24 mouse cellular contexts compared by ENCODE assay signal in the genomic region with DNA sequence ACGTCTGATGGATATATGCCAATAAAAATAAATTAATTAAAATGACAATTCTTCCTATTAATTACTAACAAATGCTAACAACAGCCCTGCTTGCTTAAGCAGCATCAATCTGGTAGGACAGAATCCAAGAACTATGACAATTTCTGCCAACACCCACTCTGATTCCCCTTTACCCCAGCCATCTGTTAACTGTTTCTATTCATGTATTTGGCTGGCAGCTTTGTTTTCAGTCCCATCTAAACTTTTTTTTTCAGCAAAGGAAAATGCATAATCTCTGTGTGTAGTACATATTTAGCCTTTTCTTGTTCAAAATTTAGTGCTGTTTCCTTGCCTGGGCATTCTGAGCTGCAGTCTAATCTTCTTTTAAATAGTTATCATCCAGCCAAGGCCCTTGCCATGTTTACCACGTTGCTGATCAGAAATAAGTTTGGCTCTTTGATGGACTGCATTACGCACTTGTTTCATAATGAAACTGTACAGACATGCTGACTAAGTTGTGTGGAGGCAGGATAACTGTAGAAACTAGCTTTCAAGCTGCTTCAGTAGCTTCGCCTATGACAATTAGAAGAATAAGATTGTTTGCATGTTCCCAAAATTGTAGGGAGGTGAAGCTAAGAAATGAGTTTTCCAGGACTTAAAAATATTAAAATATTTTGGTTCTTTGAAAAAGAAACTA.
DNase-seq lines count a peak whose midpoint lies in the region; ATAC-seq and TF ChIP-seq lines count a peak whose summit lies in the region.
"Had no signal": no experiment of that assay in that cellular context is flagged by ENCODE, and none has a peak within 500 bp of the region (broad histone marks: within the 10 kb centered on the region; RNA-seq: fewer than 3 reads in every experiment).

No protein-coding gene starts in this region.

- H3K27me3 ChIP-seq in forebrain, embryonic 14.5 days (replicated peaks; ENCODE audit: control insufficient read depth, insufficient read depth, low read length) = no peaks in the 10 kb centered on the region
- no peaks in the 10 kb centered on the region for H3K27me3 ChIP-seq in forebrain, embryonic 12.5 days
- no peaks in the 10 kb centered on the region for H3K27me3 ChIP-seq in midbrain, embryonic 14.5 days (ENCODE audit: control insufficient read depth, insufficient read depth, low read length)
- no peaks in the 10 kb centered on the region for H3K27me3 ChIP-seq in heart, embryonic 12.5 days (replicated peaks)
- H3K27me3 ChIP-seq: lung, embryonic 15.5 days had no signal

- H3K27ac ChIP-seq in forebrain, embryonic 14.5 days (ENCODE audit: low read depth, low read length) = no peak overlapping the region
- no peak overlapping the region for H3K27ac ChIP-seq in forebrain, embryonic 12.5 days
- no peak overlapping the region for H3K27ac ChIP-seq in midbrain, embryonic 14.5 days (replicated peaks; ENCODE audit: low read depth, low read length)
- no peak overlapping the region for H3K27ac ChIP-seq in heart, embryonic 12.5 days (ENCODE audit: poor library complexity, severe bottlenecking)
- H3K27ac ChIP-seq: gastrocnemius, adult 2 months; heart, embryonic 10.5 days; hindbrain, embryonic 14.5 days; left cerebral cortex, adult 2 months; liver, embryonic 14.5 days; lung, embryonic 15.5 days had no signal

- intact Hi-C loops in left cerebral cortex, postnatal 14 days (cut with DNase I) = no loop called here
- intact Hi-C loops in left cerebral cortex, postnatal 10 days (cut with DNase I) = no loop called here

- TF ChIP-seq CTCF in brain, embryonic 14.5 days (IDR thresholded peaks at IDR 0.05; ENCODE audit: borderline replicate concordance, extremely low read depth, insufficient read depth, insufficient read length) = no peak

- ATAC-seq in forebrain, embryonic 14.5 days = peak; percentile 57; the same call in 1 of the 2 replicates
- ATAC-seq in forebrain, embryonic 12.5 days (ENCODE audit: low FRiP score) = no peak
- no peak for ATAC-seq in midbrain, embryonic 14.5 days (ENCODE audit: low FRiP score, low TSS enrichment)
- ATAC-seq in heart, embryonic 12.5 days (ENCODE audit: insufficient number of reproducible peaks, low FRiP score) = no peak

- no peak overlapping the region for H3K4me2 ChIP-seq in forebrain, embryonic 14.5 days (ENCODE audit: low read length)
- no peak overlapping the region for H3K4me2 ChIP-seq in forebrain, embryonic 12.5 days
- H3K4me2 ChIP-seq in midbrain, embryonic 14.5 days (ENCODE audit: low read length) = no peak overlapping the region
- no peak overlapping the region for H3K4me2 ChIP-seq in heart, embryonic 12.5 days
- H3K4me2 ChIP-seq: hindbrain, embryonic 14.5 days; lung, embryonic 15.5 days had no signal

- H3K4me1 ChIP-seq in forebrain, embryonic 14.5 days (ENCODE audit: control insufficient read depth, insufficient read depth, low read length) = no peaks in the 10 kb centered on the region
- no peaks in the 10 kb centered on the region for H3K4me1 ChIP-seq in forebrain, embryonic 12.5 days
- H3K4me1 ChIP-seq in midbrain, embryonic 14.5 days (ENCODE audit: control insufficient read depth, insufficient read depth, low read length) = no peaks in the 10 kb centered on the region
- no peaks in the 10 kb centered on the region for H3K4me1 ChIP-seq in heart, embryonic 12.5 days (replicated peaks)
- H3K4me1 ChIP-seq: heart, embryonic 10.5 days; lung, embryonic 15.5 days had no signal

- H3K9ac ChIP-seq in forebrain, embryonic 14.5 days (ENCODE audit: low read length) = no peak overlapping the region
- no peak overlapping the region for H3K9ac ChIP-seq in forebrain, embryonic 12.5 days
- H3K9ac ChIP-seq in midbrain, embryonic 14.5 days (replicated peaks; ENCODE audit: low read length) = no peak overlapping the region
- H3K9ac ChIP-seq in heart, embryonic 12.5 days = no peak overlapping the region
- H3K9ac ChIP-seq: hindbrain, embryonic 14.5 days; liver, embryonic 14.5 days; lung, embryonic 15.5 days had no signal

- no peak overlapping the region for H3K4me3 ChIP-seq in forebrain, embryonic 14.5 days (ENCODE audit: low read depth, low read length)
- no peak overlapping the region for H3K4me3 ChIP-seq in forebrain, embryonic 12.5 days (replicated peaks)
- no peak overlapping the region for H3K4me3 ChIP-seq in midbrain, embryonic 14.5 days (replicated peaks; ENCODE audit: low read depth, low read length)
- H3K4me3 ChIP-seq in heart, embryonic 12.5 days = no peak overlapping the region
- H3K4me3 ChIP-seq: gastrocnemius, adult 2 months; heart, embryonic 10.5 days; left cerebral cortex, adult 2 months; lung, embryonic 15.5 days had no signal

- 54% methylated on average over 4 of the region's 4 CpGs for WGBS in forebrain, embryonic 14.5 days
- 67% methylated on average over 4 of the region's 4 CpGs for WGBS in forebrain, embryonic 12.5 days
- WGBS in midbrain, embryonic 14.5 days = 68% methylated on average over 4 of the region's 4 CpGs
- 63% methylated on average over 4 of the region's 4 CpGs for WGBS in heart, embryonic 12.5 days

- H3K36me3 ChIP-seq in forebrain, embryonic 14.5 days (ENCODE audit: control insufficient read depth, insufficient read depth, low read length) = no peaks in the 10 kb centered on the region
- no peaks in the 10 kb centered on the region for H3K36me3 ChIP-seq in forebrain, embryonic 12.5 days (replicated peaks)
- H3K36me3 ChIP-seq in midbrain, embryonic 14.5 days (ENCODE audit: control insufficient read depth, insufficient read depth, low read length) = no peaks in the 10 kb centered on the region
- H3K36me3 ChIP-seq in heart, embryonic 12.5 days = no peaks in the 10 kb centered on the region
- H3K36me3 ChIP-seq: G1E; heart, embryonic 10.5 days; lung, embryonic 15.5 days had no signal

- no peak for TF ChIP-seq POLR2A in brain, embryonic 14.5 days (IDR thresholded peaks at IDR 0.05; ENCODE audit: borderline replicate concordance, extremely low read depth, insufficient read depth, insufficient read length, poor library complexity, severe bottlenecking)

- no peaks in the 10 kb centered on the region for H3K9me3 ChIP-seq in forebrain, embryonic 14.5 days (replicated peaks; ENCODE audit: control insufficient read depth, low read length)
- H3K9me3 ChIP-seq in forebrain, embryonic 12.5 days = no peaks in the 10 kb centered on the region
- H3K9me3 ChIP-seq in midbrain, embryonic 14.5 days (ENCODE audit: control insufficient read depth, low read length) = no peaks in the 10 kb centered on the region
- no peaks in the 10 kb centered on the region for H3K9me3 ChIP-seq in heart, embryonic 12.5 days (replicated peaks)
- H3K9me3 ChIP-seq: G1E; heart, embryonic 10.5 days; lung, embryonic 15.5 days had no signal

- peak; percentile 53 for DNase-seq in forebrain, embryonic 14.5 days (ENCODE audit: low spot score)
- peak; percentile 3 to 4 for DNase-seq in left cerebral cortex, postnatal 14 days (ENCODE audit: low spot score in 2 of 2)
- DNase-seq in left cerebral cortex, postnatal 10 days (ENCODE audit: extremely low spot score in 1 of 2, low spot score in 2 of 2) = no peak
- DNase-seq in brain, embryonic 14.5 days (ENCODE audit: low read depth) = peak; percentile 67
- peak; percentile 49 for DNase-seq in layer of hippocampus, adult 9-11 months
- no peak for DNase-seq in midbrain, embryonic 14.5 days
- DNase-seq: adrenal gland, postnatal 36 days; cerebellum, adult 2 months; gastrocnemius, adult 2 months; heart, postnatal 14 days; kidney, adult 8-10 months; kidney, postnatal 14 days; lung, postnatal 4 days; spleen, adult 18-20 months; thymus, adult 18-20 months; thymus, postnatal 4 days had no signal

Comparison
In these comparisons a context has a peak if more than half of its experiments do, and no peak if none do; other contexts are left out.
1. DNase-seq: peak in forebrain, embryonic 14.5 days (single experiment), left cerebral cortex, postnatal 14 days (2 of 2), brain, embryonic 14.5 days (single experiment) and layer of hippocampus, adult 9-11 months (single experiment); none in left cerebral cortex, postnatal 10 days (0 of 2) and midbrain, embryonic 14.5 days (single experiment).